Comparison of ENCODE assay signal across 34 mouse cellular contexts in genomic region chr8:89219156-89219555, GRCm38 (mm10).
"Had no signal": no experiment of that assay in that cellular context is flagged by ENCODE, and none has a peak within 500 bp of the region (broad histone marks: within the 10 kb centered on the region; RNA-seq: fewer than 3 reads in every experiment).

No protein-coding gene starts in this region.

- H3K4me3 ChIP-seq: heart, embryonic 10.5 days; heart, embryonic 12.5 days; heart, embryonic 13.5 days; heart, embryonic 15.5 days; hindbrain, embryonic 10.5 days; hindbrain, embryonic 12.5 days; hindbrain, embryonic 13.5 days; hindbrain, embryonic 15.5 days; intestine, embryonic 15.5 days; kidney, embryonic 15.5 days; layer of hippocampus, adult 2 months had no signal

- H3K27me3 ChIP-seq: heart, embryonic 12.5 days; heart, embryonic 13.5 days; heart, embryonic 15.5 days; hindbrain, embryonic 12.5 days; hindbrain, embryonic 15.5 days; intestine, embryonic 15.5 days; kidney, embryonic 15.5 days had no signal

- H3K4me1 ChIP-seq: hindbrain, embryonic 10.5 days; hindbrain, embryonic 12.5 days; hindbrain, embryonic 13.5 days; intestine, embryonic 15.5 days; kidney, embryonic 15.5 days had no signal

- DNase-seq: heart, postnatal 14 days; heart, postnatal 36 days; heart, postnatal 4 days; kidney, adult 11 months; kidney, adult 18-20 months; kidney, adult 2 months; kidney, adult 8-10 months; kidney, adult 9 months; kidney, postnatal 10 days; kidney, postnatal 14 days; kidney, postnatal 25 days; kidney, postnatal 36 days; kidney, postnatal 4 days; layer of hippocampus, adult 9-11 months; layer of hippocampus, postnatal 36 days had no signal

- H3K27ac ChIP-seq: heart, embryonic 10.5 days; heart, embryonic 13.5 days; heart, embryonic 15.5 days; hindbrain, embryonic 10.5 days; hindbrain, embryonic 12.5 days; hindbrain, embryonic 13.5 days; hindbrain, embryonic 14.5 days; hindbrain, embryonic 15.5 days; hindbrain, postnatal 0 days; intestine, embryonic 15.5 days; kidney, embryonic 15.5 days; kidney, postnatal 0 days; layer of hippocampus, adult 2 months had no signal

- H3K9me3 ChIP-seq: heart, embryonic 10.5 days; heart, embryonic 12.5 days; heart, embryonic 13.5 days; heart, embryonic 15.5 days; hindbrain, embryonic 10.5 days; hindbrain, embryonic 12.5 days; hindbrain, embryonic 13.5 days; hindbrain, embryonic 15.5 days; intestine, embryonic 15.5 days; kidney, embryonic 15.5 days had no signal

- ATAC-seq: hindbrain, embryonic 16.5 days; hindbrain, postnatal 0 days; inflammation-experienced regulatory T-cells, adult 6 months; intestine, embryonic 15.5 days; intestine, embryonic 16.5 days; intestine, postnatal 0 days had no signal

- H3K9ac ChIP-seq: heart, embryonic 12.5 days; heart, embryonic 13.5 days; heart, embryonic 15.5 days; hindbrain, embryonic 12.5 days; hindbrain, embryonic 13.5 days; hindbrain, embryonic 14.5 days; hindbrain, embryonic 15.5 days; intestine, embryonic 15.5 days; kidney, embryonic 15.5 days had no signal

- H3K36me3 ChIP-seq: heart, embryonic 10.5 days; heart, embryonic 12.5 days; heart, embryonic 13.5 days; heart, embryonic 15.5 days; hindbrain, embryonic 10.5 days; hindbrain, embryonic 12.5 days; hindbrain, embryonic 13.5 days; hindbrain, embryonic 15.5 days; intestine, embryonic 15.5 days; kidney, embryonic 15.5 days had no signal

- H3K4me2 ChIP-seq: heart, embryonic 11.5 days; heart, embryonic 12.5 days; heart, embryonic 13.5 days; heart, embryonic 15.5 days; hindbrain, embryonic 12.5 days; hindbrain, embryonic 13.5 days; hindbrain, embryonic 14.5 days; hindbrain, embryonic 15.5 days; intestine, embryonic 15.5 days; kidney, embryonic 15.5 days had no signal
